Mouse (Mus musculus) stomach, embryonic 16.5 days (tissue): ENCODE results near the gene Fam72a. TPM values are rescaled to one million over a fixed set of nuclear protein-coding genes. Genes with fewer than 3 reads are reported as not detected.

ENCODE experiments used
- microRNA-seq: library from miRNA; unstranded; fragments of <30 nt; microRNA quantifications from one replicate; pipeline ENCODE4, GENCODE M21; 2016
- polyA plus RNA-seq: library from polyadenylated mRNA; unstranded; fragments of >200 nt; fragmentation: Nextera tagmentation; extraction: Ambion mirVana; gene quantifications from 2 replicates; pipeline ENCODE4 v1.2.1, GENCODE M21; 2015

Fam72a gene
- polyA plus RNA-seq, 1 experiment from 2014 or later: 1.7 TPM

Small RNA genes lying within 50 kb of the gene (microRNA-seq; reads per million reads assigned to microRNA genes)
- gene Gm24273: not detected

Other genes starting within 250 kb of the Fam72a start
- gene Ikbke, start 248.3 kb upstream of the Fam72a start, polyA plus RNA-seq: 8.1 and 8.5 TPM in 2 replicates
- gene Srgap2, start 551 bp upstream of the Fam72a start, polyA plus RNA-seq: 12.2 and 14.2 TPM in 2 replicates
- gene Avpr1b, start 71.3 kb downstream of the Fam72a start, polyA plus RNA-seq: 0.04 TPM in 1 of 2 replicates, not detected in the other
- gene Ctse, start 110.4 kb downstream of the Fam72a start, polyA plus RNA-seq: 134 and 192 TPM in 2 replicates
- gene Rab7b, start 160.8 kb downstream of the Fam72a start, polyA plus RNA-seq: 12.5 and 16.8 TPM in 2 replicates
- gene Slc26a9, start 216.1 kb downstream of the Fam72a start, polyA plus RNA-seq: 9.7 and 13.2 TPM in 2 replicates